Mouse (Mus musculus): ENCODE results near the gene Frmd8. TPM values are rescaled to one million over a fixed set of nuclear protein-coding genes. Genes with fewer than 3 reads are reported as not detected.

Gene Frmd8
- total RNA-seq, 2 experiments from 2014 or later, result 7.1 to 7.7 TPM

DNA sequence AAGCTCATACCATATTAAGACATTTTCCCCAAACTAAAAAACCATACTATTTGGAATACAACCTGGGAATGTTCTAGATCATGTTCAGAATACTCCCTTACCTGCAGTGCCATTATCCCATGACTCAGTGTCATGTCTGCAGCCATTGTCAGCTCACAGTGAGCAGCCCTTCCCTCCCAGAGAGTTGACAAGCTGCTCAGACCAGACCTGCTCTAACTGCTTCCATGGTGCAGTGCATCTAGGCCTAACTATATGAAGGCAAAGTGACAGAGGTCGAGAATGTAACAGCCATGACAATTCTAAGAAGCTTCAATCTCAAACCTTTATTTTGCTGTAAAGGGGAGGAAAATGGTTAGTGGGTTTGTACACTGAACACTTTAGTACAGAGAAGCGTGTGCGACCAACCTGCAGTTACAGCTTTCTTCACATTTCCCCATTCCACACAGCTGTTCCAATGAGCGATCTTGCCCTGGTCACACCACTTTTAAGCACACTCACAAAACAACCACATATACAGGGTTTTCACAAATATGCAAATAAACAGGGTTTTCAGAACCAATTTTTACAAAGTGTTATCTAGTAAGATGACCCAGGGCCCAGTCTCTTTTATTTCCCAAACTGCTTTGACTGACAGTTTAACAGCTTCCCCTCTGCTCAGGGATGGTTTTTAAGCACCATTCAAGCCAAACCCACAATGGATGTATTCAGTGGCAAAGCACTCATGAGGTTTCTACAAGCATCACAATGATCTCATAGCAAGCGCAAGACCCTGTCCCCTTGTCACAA lies 32.9 kb downstream of the Frmd8 start:
- intact Hi-C loops (cut with DNase I; ENCODE audit: low total_unique reads), result no loop called here
- DNase-seq, result no peak

- intact Hi-C loops (cut with DNase I; ENCODE audit: low total_unique reads), result no loop called here
- no peak for DNase-seq
Measured at GRCm38 (mm10) chr19:5841389-5841946, 33.6 kb downstream of the Frmd8 start.

DNA sequence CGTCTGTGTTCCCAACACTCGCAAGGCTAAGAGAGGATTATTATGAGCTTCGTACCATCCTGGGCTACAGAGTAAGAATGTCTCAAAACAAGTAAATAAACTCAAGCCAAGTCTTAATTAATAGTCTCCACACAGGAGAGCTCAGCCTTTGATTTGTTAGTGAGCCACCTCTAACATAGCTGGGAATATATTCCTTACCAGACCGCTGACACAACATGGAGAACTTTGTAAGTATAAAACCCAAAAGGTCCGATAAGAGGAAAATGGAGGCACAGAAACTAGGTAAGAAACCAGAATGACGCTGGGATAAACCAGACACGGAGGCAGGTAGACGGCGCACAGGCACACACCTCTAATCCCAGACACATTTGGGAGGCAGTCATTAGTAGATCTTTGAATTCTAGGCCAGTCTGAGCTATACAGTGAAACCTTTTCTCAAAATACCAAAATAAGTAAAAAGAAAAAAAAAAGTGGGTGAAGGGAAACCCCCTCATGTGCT lies 34.1 kb downstream of the Frmd8 start:
- no peak for DNase-seq
- intact Hi-C loops (cut with DNase I; ENCODE audit: low total_unique reads), result no loop called here

GRCm38 (mm10) chr19:5840086-5840889 lies 34.8 kb downstream of the Frmd8 start:
- intact Hi-C loops (cut with DNase I; ENCODE audit: low total_unique reads), result no loop called here

DNA sequence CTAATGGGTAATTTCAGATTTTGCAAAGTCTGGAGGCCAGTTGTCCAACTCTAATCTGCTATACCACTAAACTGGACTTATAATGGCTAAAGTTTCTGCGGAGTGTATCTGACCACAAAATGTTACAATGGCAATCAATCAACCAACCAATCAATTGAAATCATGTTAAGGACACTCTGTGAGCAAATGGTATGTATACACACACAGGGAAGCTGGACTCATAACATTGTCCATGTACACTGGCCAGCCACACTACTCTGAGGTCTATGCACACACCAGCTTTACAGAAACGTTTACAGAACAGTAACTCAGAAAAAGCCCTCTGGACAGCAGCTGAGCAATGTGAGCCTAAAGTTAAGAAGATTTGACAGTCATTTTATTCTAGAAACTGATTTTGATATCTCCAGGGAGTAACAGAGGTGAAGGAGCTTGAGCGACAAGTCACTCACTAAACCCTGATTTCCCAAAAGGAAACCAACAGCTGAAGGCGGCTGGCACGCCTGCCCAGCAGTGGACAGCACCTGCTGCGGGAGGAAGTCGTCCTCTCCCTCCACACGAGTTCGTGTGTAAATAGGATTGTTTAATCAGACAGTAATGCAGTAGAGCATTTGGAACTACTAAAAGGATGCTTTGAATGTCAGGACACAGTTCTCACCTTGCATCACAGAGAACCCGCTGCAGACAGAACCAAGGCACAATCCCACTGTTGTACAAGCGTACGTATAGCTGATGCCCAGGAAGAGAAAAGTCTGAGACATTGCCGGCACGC lies 35.6 kb downstream of the Frmd8 start:
- DNase-seq, result peak; percentile 48
- intact Hi-C loops (cut with DNase I; ENCODE audit: low total_unique reads), result no loop called here

More at GRCm38 (mm10) chr19:5840086-5840889, 34.8 kb downstream of the Frmd8 start:
- DNase-seq, result no peak

- intact Hi-C loops (cut with DNase I; ENCODE audit: low total_unique reads), result no loop called here
- no peak for DNase-seq
Measured at GRCm38 (mm10) chr19:5838892-5839165, 36.2 kb downstream of the Frmd8 start.

- intact Hi-C loops (cut with DNase I; ENCODE audit: low total_unique reads), result no loop called here
- no peak for DNase-seq
Measured at GRCm38 (mm10) chr19:5838136-5838891, 36.8 kb downstream of the Frmd8 start.

DNA sequence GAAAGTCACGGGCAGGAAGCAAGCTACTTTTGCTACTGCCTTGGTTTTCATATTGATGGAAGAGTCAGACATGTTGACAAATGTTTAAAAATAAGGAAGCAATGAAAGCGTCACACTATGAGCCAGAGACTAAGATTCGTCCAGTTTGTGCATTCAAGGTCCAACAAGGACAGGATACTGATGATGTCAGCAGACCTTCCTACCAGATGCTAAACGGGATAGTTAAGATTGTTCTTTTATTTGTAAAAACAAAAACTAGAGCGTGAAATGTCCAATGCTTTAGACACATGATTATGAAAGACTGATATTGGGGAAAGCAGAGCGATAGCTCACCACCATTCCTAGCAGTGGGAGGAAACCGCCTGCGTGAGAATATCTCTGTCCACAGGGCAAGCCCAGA lies 37.5 kb downstream of the Frmd8 start:
- intact Hi-C loops (cut with DNase I; ENCODE audit: low total_unique reads), result no loop called here
- DNase-seq, result no peak

DNA sequence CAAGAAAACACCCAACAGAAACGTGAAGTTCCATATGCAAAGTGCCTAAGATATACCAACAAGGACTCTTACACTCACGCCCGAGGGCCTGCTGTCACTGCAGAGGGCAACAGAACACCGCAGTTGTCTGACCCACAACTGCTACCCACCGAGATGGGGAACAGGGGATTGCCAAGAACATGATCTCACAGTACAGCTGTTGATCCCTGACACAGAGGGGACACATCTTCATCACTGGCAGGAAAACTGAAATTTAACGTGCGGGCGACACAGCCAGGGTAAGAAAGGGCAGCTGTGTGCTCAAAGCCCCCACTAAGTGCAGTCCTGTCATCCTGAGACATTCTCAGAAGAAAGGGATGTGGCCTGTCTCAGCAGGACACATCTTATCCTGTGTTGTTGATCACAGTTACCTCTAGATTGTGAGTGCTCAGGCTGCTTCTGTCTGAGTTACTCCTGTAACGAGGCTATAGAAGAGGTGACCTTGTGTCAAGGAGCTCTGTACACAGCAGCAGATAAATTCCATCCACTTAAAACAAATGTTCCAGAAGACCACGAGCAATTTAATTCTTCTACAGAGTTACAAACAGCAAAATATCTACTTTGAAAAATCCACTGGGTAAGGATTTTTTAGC lies 38.0 kb downstream of the Frmd8 start:
- DNase-seq, result no peak
- intact Hi-C loops (cut with DNase I; ENCODE audit: low total_unique reads), result no loop called here

DNA sequence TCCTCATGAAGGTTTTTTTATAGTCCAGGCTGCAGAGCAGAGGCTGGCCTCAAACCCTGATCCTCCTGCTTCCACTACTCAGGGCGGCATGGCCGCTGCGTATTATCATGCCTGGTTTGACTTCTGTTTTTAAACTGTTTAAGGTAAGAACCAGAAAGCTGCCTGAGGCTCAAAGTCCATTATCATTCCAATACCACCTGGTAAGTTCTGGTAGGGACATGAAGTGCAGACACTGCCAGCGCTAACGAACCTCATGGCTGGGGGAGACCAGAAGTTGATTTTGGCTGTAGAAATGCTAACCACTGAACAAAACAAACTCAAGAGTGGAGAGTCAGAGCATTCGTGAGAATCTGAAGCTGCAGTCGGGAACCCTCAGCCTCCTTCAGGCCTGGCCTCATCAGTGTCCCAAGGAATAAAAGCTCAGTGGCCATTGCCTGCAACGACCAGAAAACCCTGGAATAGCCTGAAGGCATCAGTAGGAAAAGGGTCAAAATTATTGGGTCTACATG lies 39.1 kb downstream of the Frmd8 start:
- intact Hi-C loops (cut with DNase I; ENCODE audit: low total_unique reads), result no loop called here
- no peak for DNase-seq

GRCm38 (mm10) chr19:5835054-5835921 lies 39.8 kb downstream of the Frmd8 start:
- no peak for DNase-seq
- intact Hi-C loops (cut with DNase I; ENCODE audit: low total_unique reads), result no loop called here

DNA sequence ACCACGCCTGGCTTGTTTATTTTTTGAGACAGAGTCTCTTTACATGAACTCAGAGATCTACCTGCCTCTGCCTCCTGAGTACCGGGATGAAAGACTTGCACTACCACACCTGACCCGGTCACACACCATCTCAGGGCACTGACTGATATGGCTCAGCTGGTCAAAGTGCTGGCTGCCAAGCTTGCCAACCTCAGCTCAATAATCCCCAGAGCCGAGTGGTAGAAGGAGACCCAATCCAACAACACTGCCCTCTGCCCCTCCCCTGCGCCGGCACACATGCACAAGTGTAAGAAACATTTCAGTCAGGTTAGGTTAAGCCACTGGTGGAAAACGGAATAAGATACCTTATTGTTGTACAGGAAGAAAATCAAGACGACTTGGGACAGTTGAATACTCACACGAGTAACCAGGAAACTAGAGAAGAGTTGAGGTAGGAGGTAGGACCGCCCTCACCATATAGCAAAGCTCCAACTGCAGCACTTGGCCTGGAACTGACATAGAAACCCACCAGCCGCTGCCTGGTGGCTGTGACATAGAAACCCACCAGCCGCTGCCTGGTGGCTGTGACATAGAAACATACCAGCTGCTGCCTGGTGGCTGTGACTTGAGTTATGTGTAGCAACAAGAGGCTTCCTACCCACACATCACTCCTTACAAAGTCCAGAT lies 40.7 kb downstream of the Frmd8 start:
- DNase-seq, result no peak
- intact Hi-C loops (cut with DNase I; ENCODE audit: low total_unique reads), result no loop called here

GRCm38 (mm10) chr19:5833287-5834100 lies 41.6 kb downstream of the Frmd8 start:
- DNase-seq, result no peak
- intact Hi-C loops (cut with DNase I; ENCODE audit: low total_unique reads), result no loop called here

- intact Hi-C loops (cut with DNase I; ENCODE audit: low total_unique reads), result no loop called here
- DNase-seq, result no peak
Measured at GRCm38 (mm10) chr19:5832326-5832725, 42.7 kb downstream of the Frmd8 start.

- intact Hi-C loops (cut with DNase I; ENCODE audit: low total_unique reads), result no loop called here
Measured at GRCm38 (mm10) chr19:5831958-5832320, 43.1 kb downstream of the Frmd8 start.

DNA sequence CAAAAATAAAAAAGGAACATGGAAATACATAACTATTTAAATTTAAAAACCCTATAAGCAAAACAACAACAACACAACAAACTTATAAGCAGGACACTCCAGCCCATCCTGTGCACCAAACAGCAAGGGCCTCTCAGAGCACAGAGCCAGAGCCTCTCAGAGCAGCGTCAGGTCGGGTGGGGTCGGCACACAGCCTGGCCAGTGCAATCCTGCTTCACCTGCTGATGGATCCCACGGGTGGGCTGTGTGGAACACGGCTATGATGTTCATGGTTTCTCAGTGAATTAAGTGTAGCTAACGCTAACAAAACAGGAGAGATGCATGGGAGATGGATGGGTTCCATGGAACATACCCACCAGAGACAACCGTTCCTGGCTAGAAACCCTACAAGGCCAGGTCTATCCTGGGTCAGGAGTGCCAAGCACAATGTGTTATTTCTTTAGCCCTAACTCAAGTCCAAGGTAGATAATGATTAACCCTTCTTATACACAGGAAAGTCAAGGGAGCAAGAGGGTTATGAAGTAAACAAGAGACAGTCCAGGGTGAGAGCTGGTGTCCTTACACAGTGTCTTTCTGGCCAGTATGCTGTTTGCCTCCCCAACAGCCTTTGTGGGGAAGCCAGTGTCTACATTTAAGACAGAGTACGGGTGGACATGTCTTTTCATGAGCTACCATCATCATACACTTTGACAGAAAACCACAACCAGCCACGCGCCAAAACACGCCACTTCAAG lies 43.7 kb downstream of the Frmd8 start:
- intact Hi-C loops (cut with DNase I; ENCODE audit: low total_unique reads), result no loop called here
- DNase-seq, result no peak

More at GRCm38 (mm10) chr19:5831958-5832320, 43.1 kb downstream of the Frmd8 start:
- DNase-seq, result no peak
